Mouse (Mus musculus): ENCODE data around the gene Tchh. TPM values are rescaled to one million over a fixed set of nuclear protein-coding genes. Genes with fewer than 3 reads are reported as not detected.
"Not testable (repeated sequence)": the region's sequence is repeated elsewhere in the genome, so short reads cannot be mapped to it uniquely, and the experiment has no call there.

The Tchh gene
- 1 to 10 TPM; 1.0 to 1.1 TPM for total RNA-seq (2021)

GRCm38 (mm10) chr3:93442030-93442429 lies at the start of gene Tchh:
Gene Tchh (plus strand): TSS chr3:93442330.
- DNase-seq (ENCODE audit: extremely low spot score in 1 of 2, low spot score in 2 of 2) = no peak
- intact Hi-C loops (cut with DNase I) = no loop called here

- intact Hi-C loops (cut with DNase I) = no loop called here
- DNase-seq (ENCODE audit: extremely low spot score in 1 of 2, low spot score in 2 of 2) = no peak
Measured at GRCm38 (mm10) chr3:93393366-93393765, 48.8 kb upstream of the Tchh start, which contains the start of gene Rptn. Gene Rptn (plus strand): TSS chr3:93393699.

- intact Hi-C loops (cut with DNase I) = loop anchor here (10.0 kb wide), 2 partner anchors 89 to 289 kb away; partner anchors contain the start of gene Hrnr
- DNase-seq (ENCODE audit: extremely low spot score in 1 of 2, low spot score in 2 of 2) = no peak
Measured at GRCm38 (mm10) chr3:93403936-93404335, 38.2 kb upstream of the Tchh start.

- DNase-seq (ENCODE audit: extremely low spot score in 1 of 2, low spot score in 2 of 2) = peak in 1 of 2 experiments; percentile 4
- intact Hi-C loops (cut with DNase I) = loop anchor here (2.0 to 10.0 kb wide), 3 partner anchors 42 to 292 kb away; partner anchors contain the start of gene Hrnr
Measured at GRCm38 (mm10) chr3:93406992-93407391, 35.1 kb upstream of the Tchh start.

DNA sequence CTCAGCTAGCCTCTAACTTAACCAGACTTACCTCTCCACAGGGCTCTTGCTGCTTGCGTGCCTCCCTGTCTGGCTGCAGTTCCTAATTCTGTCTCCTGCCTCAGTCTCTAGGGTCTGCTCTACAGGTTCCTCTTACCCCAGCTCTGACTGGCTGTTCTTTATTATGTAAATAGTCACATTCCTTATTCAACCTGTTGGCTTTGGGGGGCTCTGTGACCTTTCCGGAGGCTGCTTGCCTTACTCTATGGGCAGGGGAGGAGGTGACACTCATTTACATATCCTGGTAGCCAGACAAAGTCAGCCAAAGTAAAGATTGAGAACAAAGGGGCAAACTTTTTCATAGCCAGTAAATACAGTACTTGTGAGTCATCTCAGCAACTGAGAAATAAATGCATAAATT lies 30.2 kb upstream of the Tchh start:
- intact Hi-C loops (cut with DNase I) = no loop called here
- no peak for DNase-seq (ENCODE audit: extremely low spot score in 1 of 2, low spot score in 2 of 2)

- intact Hi-C loops (cut with DNase I) = no loop called here
- DNase-seq (ENCODE audit: extremely low spot score in 1 of 2, low spot score in 2 of 2) = no peak
Measured at GRCm38 (mm10) chr3:93431673-93432072, 10.5 kb upstream of the Tchh start.

DNA sequence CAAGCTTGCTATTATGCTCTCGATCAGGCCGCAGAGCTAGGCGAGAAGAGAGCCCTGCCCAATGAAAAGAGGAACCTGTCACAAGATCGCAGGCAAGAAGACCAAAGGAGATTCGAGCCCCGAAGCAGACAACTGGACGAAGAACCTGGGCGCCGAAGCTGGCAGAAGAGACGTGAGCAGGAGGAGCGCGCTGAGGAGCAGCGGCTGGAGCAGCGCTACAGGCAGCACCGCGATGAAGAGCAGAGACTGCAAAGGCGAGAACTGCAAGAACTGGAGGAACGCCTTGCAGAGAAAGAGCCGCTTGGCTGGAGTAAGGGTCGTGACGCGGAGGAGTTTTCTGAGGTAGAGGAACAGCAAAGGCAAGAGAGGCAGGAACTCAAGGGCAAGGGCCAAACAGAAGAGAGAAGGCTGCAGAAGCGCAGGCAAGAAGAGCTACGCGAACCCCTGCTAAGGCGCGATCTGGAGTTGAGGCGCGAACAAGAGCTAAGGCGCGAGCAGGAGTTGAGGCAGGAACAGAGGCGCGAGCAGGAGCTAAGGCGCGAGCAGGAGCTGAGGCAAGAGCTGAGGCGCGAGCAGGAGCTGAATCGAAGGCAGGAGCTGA lies 1.5 kb downstream of the Tchh start:
- intact Hi-C loops (cut with DNase I) = no loop called here
- DNase-seq (ENCODE audit: extremely low spot score in 1 of 2, low spot score in 2 of 2) = peak in 1 of 2 experiments; percentile 25

DNA sequence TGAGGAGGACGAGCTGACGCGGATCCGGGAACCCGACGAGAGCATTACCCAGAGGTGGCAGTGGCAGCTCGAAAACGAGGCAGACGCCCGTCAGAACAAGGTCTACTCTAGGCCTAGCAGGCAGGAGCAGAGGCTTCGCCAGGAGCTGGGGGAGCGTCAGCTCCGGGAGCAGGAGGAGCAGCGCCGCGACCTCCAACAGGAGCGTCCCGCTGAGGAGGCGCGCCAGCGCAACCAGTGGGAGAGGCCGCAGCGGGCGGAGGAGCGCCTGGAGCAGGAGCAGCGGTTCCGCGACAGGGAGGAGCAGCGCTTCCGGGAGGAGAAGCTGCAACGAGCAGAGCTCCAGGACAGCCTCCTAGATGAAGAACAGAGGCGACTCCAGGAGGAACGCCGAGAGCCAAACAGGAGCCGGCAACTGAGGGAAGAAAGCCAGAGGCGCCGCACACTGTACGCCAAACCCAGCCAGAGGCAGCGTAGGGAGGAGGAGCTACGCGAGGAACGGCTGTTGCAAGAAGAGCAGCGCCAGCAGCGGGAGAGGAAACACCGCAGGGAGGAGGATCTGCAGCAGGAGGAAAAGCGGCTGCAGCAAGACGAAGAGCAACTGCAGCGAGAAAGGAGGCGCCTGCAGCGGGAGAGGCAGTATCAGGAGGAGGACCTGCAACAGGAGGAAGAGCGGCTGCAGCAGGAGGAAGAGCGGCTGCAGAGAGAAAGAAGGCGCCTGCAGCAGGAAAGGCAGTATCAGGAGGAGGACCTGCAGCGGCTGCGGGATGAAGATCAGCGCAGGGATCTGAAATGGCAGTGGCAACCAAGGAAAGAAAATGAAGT lies 2.4 kb downstream of the Tchh start:
- intact Hi-C loops (cut with DNase I) = no loop called here
- peak; percentile 23 to 71 for DNase-seq (ENCODE audit: extremely low spot score in 1 of 2, low spot score in 2 of 2)

- intact Hi-C loops (cut with DNase I) = no loop called here
- DNase-seq (ENCODE audit: extremely low spot score in 1 of 2, low spot score in 2 of 2) = peak; percentile 4 to 49
Measured at GRCm38 (mm10) chr3:93445165-93445705, 3.1 kb downstream of the Tchh start.

- DNase-seq (ENCODE audit: extremely low spot score in 1 of 2, low spot score in 2 of 2) = peak in 1 of 2 experiments; percentile 44
- intact Hi-C loops (cut with DNase I) = no loop called here
Measured at GRCm38 (mm10) chr3:93446128-93446755, 4.1 kb downstream of the Tchh start.

DNA sequence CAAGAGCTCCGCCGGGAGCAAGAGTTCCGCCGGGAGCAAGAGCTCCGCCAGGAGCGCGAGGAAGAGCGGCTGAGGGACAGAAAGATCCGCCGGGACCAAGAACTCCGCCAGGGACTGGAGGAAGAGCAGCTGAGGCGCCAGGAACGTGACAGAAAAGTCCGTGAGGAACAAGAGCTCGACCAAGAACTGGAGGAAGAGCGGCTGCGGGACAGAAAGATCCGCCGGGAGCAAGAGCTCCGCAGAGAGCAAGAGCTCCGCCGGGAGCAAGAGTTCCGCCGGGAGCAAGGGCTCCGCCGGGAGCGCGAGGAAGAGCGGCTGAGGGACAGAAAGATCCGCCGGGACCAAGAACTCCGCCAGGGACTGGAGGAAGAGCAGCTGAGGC lies 4.6 kb downstream of the Tchh start:
- DNase-seq (ENCODE audit: extremely low spot score in 1 of 2, low spot score in 2 of 2); intact Hi-C loops (cut with DNase I): not testable (repeated sequence)

DNA sequence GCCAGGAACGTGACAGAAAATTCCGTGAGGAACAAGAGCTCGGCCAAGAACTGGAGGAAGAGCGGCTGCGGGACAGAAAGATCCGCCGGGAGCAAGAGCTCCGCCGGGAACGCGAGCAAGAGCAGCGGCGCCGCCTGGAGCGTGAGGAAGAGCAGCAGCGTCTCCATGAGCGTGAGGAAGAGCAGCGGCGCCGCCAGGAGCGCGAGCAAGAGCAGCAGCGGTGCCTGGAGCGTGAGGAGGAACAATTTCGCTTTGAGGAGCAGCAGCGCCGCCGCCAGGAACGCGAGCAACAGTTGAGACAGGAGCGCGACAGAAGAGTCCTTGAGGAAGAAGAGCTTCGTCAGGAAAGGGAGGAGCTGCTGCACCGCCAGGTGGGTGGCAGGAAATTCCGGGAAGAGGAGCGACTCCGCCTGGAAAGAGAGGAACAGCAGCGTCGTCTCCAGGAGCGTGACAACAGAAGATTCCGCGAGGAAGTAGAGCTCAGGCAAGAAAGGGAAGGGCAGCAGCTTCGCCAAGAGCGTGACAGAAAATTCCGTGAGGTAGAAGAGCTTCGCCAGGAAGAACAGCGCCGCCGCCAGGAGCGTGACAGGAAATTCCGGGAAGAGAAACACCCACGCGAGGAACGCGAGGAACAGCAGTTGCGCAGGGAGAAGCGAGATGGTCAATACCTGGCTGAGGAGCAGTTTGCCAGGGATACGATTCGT lies 5.2 kb downstream of the Tchh start:
- DNase-seq (ENCODE audit: extremely low spot score in 1 of 2, low spot score in 2 of 2) = peak; percentile 44 to 58
- intact Hi-C loops (cut with DNase I) = no loop called here

DNA sequence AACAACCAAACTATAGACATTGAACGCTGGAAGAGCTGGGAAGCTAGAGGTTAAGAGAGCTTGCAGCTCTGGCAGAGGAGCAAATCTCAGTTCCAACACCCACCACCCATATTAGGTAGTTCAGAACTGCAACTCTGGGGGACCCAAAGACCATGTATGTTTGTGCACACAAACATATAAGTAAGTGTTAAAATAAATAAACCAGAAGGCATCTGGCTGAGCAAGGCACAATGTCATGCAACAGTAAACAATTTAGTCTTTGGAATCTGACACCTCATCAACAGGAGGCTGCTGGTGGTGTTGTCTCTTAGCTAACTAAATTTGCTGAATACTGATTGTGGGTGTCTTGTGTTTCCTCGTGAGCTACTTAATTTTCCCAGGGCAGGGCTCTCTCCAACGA lies 24.4 kb downstream of the Tchh start:
- DNase-seq (ENCODE audit: extremely low spot score in 1 of 2, low spot score in 2 of 2) = no peak
- intact Hi-C loops (cut with DNase I) = no loop called here

DNA sequence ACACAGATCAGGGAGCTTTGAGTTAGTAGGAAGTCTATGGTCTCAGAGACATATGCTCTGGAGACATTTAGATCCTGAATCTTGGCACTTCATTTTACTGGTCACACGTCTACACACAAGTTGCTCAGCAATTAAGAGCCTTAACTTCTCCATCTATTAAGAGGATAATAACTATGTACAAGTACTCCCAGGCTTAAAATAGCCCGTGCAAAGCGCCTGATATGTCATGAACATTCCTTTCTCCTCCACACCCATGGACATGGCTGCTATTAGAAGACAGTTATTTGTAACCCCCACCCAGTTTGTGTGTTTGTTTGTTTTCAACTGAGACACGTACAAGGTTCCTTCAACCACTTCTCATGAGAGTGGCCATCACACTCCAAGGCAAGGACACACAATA lies 25.0 kb downstream of the Tchh start:
- intact Hi-C loops (cut with DNase I) = no loop called here
- DNase-seq (ENCODE audit: extremely low spot score in 1 of 2, low spot score in 2 of 2) = no peak

- no peak for DNase-seq (ENCODE audit: extremely low spot score in 1 of 2, low spot score in 2 of 2)
- intact Hi-C loops (cut with DNase I) = no loop called here
Measured at GRCm38 (mm10) chr3:93468561-93468960, 26.4 kb downstream of the Tchh start, which contains the start of gene Tchhl1. Gene Tchhl1 (plus strand): TSS chr3:93468754.

DNA sequence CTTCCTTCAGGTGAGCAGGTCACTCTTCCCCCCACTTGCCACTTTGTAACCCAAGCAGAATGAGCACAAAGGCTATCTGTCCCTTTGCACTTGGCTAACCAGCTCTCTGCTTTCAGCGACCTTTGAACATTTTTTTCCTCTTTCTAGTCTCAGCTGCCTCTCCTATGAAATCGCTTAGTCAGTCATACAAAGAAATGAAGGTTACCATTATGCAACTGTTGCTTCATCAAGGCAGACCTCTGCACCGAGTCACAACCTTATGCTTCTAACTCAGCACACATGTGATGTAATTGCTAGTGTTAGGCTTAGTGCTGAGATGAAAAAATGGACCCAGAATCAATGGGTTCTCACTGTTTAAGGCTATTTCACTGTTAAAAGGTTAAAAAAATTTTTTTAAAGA lies 27.5 kb downstream of the Tchh start:
- DNase-seq (ENCODE audit: extremely low spot score in 1 of 2, low spot score in 2 of 2) = no peak
- intact Hi-C loops (cut with DNase I) = no loop called here

DNA sequence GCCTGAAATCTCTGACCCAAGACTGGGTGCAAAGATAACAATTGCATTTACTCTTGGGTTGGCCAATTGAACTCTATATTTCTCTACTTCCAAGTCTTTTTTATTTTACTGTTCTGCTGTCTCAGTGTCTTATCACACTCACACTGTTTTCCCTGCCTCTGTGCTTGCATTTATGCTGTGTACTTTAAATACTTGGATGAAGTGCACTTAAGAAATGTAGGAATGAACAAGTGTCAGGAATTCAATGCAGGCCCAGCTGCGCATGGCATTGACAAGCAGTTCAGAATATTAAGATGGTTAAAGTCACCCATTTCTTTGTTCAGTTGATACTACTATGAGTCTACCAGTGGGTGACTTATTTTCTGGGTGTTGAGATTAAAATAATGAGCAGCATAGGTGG lies 37.9 kb downstream of the Tchh start:
- DNase-seq (ENCODE audit: extremely low spot score in 1 of 2, low spot score in 2 of 2) = no peak
- intact Hi-C loops (cut with DNase I) = no loop called here

DNA sequence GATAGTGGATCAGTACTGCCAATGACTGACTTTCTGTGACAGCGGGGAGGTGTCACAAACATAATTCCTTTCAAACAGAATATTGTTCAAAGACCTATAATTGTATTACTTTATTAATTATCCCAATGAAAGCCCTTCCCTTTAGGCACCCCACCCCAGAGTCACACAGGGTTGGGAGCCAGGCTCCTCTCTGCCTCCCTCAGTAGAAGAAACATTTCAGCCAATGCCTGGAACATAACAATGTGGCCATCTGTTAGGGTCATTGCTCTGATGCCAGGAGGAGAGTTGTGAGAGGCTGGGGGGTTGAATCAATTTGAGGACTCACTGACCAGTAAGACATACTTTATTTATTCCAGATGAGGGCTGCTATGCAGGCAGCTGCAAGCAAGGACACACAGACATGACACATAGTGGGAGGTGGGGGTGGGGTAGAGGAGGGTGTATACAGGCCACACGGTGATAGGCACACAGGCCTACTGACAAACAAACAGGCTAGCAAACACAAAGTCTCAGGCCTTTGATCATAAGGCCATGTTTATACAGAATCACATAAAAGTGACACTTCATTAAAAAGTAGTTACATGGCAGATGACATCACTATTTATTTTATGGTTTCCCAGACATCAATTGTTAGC lies 40.0 kb downstream of the Tchh start:
- DNase-seq (ENCODE audit: extremely low spot score in 1 of 2, low spot score in 2 of 2) = no peak
- intact Hi-C loops (cut with DNase I) = no loop called here

Measured in left cerebral cortex, postnatal 10 days (tissue).